Mouse (Mus musculus) MEL (cell line): Measurements from ENCODE around the gene Foxs1.

ENCODE experiments used
- CTCF ChIP-seq, 3 experiments: IDR thresholded peaks in 2 of 3; conservative IDR thresholded peaks in 1 of 3; 2 replicates each; pipeline ENCODE4 v1.5.1; 2011 to 2012; ENCODE audit warnings: low read length in 3 of 3, low read depth in 2 of 3, mild to moderate bottlenecking in 2 of 3, improper control_type of control experiment in 1 of 3, inconsistent platforms in 1 of 3, mixed read lengths in 1 of 3, moderate library complexity in 1 of 3; ENCODE audit not compliant: control insufficient read depth in 1 of 3, insufficient read depth in 1 of 3, poor library complexity in 1 of 3, severe bottlenecking in 1 of 3
- GATA1 ChIP-seq: IDR thresholded peaks from 2 replicates; pipeline ENCODE4 v1.6.1; 2011; ENCODE audit warnings: low read depth, low read length, improper control_type of control experiment
- MAX ChIP-seq: IDR thresholded peaks from 2 replicates; pipeline ENCODE4 v1.6.1; 2011; ENCODE audit warnings: low read length, improper control_type of control experiment
- POLR2A ChIP-seq, 2 experiments: IDR thresholded peaks; 2 replicates each; pipeline ENCODE4 v1.6.1; 2011 to 2012; ENCODE audit warnings: low read length in 2 of 2, mild to moderate bottlenecking in 2 of 2, control low read depth in 1 of 2, improper control_type of control experiment in 1 of 2, low read depth in 1 of 2, moderate library complexity in 1 of 2; ENCODE audit not compliant: control insufficient read depth in 1 of 2, insufficient read depth in 1 of 2, poor library complexity in 1 of 2
- ZMIZ1 ChIP-seq: IDR thresholded peaks from 2 replicates; pipeline ENCODE4 v1.6.1; 2012; ENCODE audit warnings: low read depth, mild to moderate bottlenecking, inconsistent platforms, low read length, improper control_type of control experiment, moderate library complexity

- TF ChIP-seq MAX (no peak), POLR2A (IDR thresholded peaks at IDR 0.05; ENCODE audit: control insufficient read depth in 1 of 2, insufficient read depth in 1 of 2, low read depth in 1 of 2, low read length in 2 of 2, poor library complexity in 1 of 2) (no peak), ZMIZ1 (no peak), CTCF (IDR thresholded peaks at IDR 0.05 in 2 of 3, conservative IDR thresholded peaks at IDR 0.05 in 1 of 3; ENCODE audit: control insufficient read depth in 1 of 3, insufficient read depth in 1 of 3, low read depth in 2 of 3, low read length in 3 of 3, poor library complexity in 1 of 3, severe bottlenecking in 1 of 3) (no peak), GATA1 (no peak)
Measured at GRCm38 (mm10) chr2:152976991-152977390, 44.0 kb upstream of the Foxs1 start.
